Mouse (Mus musculus): ENCODE data around the gene Clstn2.
A peak's percentile ranks its signal among the peaks of the same experiment; 100 is the strongest.

GRCm38 (mm10) chr9:97852859-97853258 lies 180.1 kb downstream of the Clstn2 start:
- TF ChIP-seq POU5F1 (IDR thresholded peaks at IDR 0.05; ENCODE audit: borderline replicate concordance, low read length) (peak; percentile 79; the same call in 1 of the 2 replicates), CTCF (conservative IDR thresholded peaks at IDR 0.05; ENCODE audit: low read length) (no peak), NANOG (IDR thresholded peaks at IDR 0.05; ENCODE audit: borderline replicate concordance, low read length) (peak; percentile 100)

Data from E14TG2a.4 (cell line).